Mouse (Mus musculus) liver, postnatal 0 days (tissue): ENCODE data around the gene Prg3. TPM values are rescaled to one million over a fixed set of nuclear protein-coding genes. Genes with fewer than 3 reads are reported as not detected.

ENCODE experiments used
- ATAC-seq: fragments of 200-750 bp; cut with Nextera tagmentation; 2 replicates; pipeline ENCODE4 v1.8.0; 2017; ENCODE audit warnings: mild to moderate bottlenecking, moderate library complexity
- DNase-seq: peaks from one replicate; pipeline ENCODE4 v3.0.0-alpha.2; 2016
- H3K27ac ChIP-seq: fragments of 300-500 bp; sonication (generic); 2 replicates; pipeline ENCODE4 v1.5.1; 2014; ENCODE audit warnings: antibody characterized with exemption, moderate library complexity, mild to moderate bottlenecking, low read depth
- H3K27me3 ChIP-seq: fragments of 300-500 bp; sonication (generic); 2 replicates; pipeline ENCODE4 v1.6.1; 2014; ENCODE audit warnings: low read length, control low read depth, mixed read lengths; ENCODE audit not compliant: insufficient read depth
- H3K36me3 ChIP-seq: fragments of 300-500 bp; sonication (generic); replicated peaks from 2 replicates; pipeline ENCODE4 v1.6.1; 2014; ENCODE audit warnings: mild to moderate bottlenecking, control low read depth, low read length, moderate library complexity, mixed read lengths; ENCODE audit not compliant: insufficient read depth
- H3K4me1 ChIP-seq: fragments of 300-500 bp; sonication (generic); 2 replicates; pipeline ENCODE4 v1.6.1; 2014; ENCODE audit warnings: antibody characterized with exemption, mild to moderate bottlenecking, control low read depth; ENCODE audit not compliant: insufficient read depth
- H3K4me2 ChIP-seq: fragments of 300-500 bp; sonication (generic); 2 replicates; pipeline ENCODE4 v1.6.1; 2014; ENCODE audit warnings: low read depth, mild to moderate bottlenecking, low read length, moderate library complexity, mixed read lengths
- H3K4me3 ChIP-seq: fragments of 300-500 bp; sonication (generic); 2 replicates; pipeline ENCODE4 v1.5.1; 2014; ENCODE audit warnings: low read depth, low read length
- H3K9ac ChIP-seq: fragments of 300-500 bp; sonication (generic); replicated peaks from 2 replicates; pipeline ENCODE4 v1.6.1; 2014; ENCODE audit warnings: mild to moderate bottlenecking, moderate library complexity
- H3K9me3 ChIP-seq: fragments of 300-500 bp; sonication (generic); 2 replicates; pipeline ENCODE4 v1.6.1; 2016; ENCODE audit warnings: mild to moderate bottlenecking, control low read depth, low read length, mixed read lengths
- CTCF ChIP-seq: sonication (generic); IDR thresholded peaks from 2 replicates; pipeline ENCODE4 v1.5.1; 2016; ENCODE audit warnings: antibody characterized with exemption, low read depth
- EP300 ChIP-seq: IDR thresholded peaks from 2 replicates; pipeline ENCODE4 v1.6.1; 2016; ENCODE audit warnings: antibody characterized with exemption, low read depth, mild to moderate bottlenecking
- WGBS: fragments of 180-500 bp; shearing (Covaris S2); extraction: QIAGEN DNeasy Blood & Tissue Kit; methylation state at CpG from one replicate; pipeline ENCODE4 v1.1.7; 2014; ENCODE audit not compliant: insufficient replicate concordance; 5-methylcytosine and 5-hydroxymethylcytosine counted together
- polyA plus RNA-seq: library from polyadenylated mRNA; unstranded; fragments of >200 nt; fragmentation: Nextera tagmentation; extraction: Ambion mirVana; gene quantifications from 2 replicates; pipeline ENCODE4 v1.2.1, GENCODE M21; 2015

Prg3 gene
- 4.0 and 5.1 TPM in 2 replicates for polyA plus RNA-seq

DNA sequence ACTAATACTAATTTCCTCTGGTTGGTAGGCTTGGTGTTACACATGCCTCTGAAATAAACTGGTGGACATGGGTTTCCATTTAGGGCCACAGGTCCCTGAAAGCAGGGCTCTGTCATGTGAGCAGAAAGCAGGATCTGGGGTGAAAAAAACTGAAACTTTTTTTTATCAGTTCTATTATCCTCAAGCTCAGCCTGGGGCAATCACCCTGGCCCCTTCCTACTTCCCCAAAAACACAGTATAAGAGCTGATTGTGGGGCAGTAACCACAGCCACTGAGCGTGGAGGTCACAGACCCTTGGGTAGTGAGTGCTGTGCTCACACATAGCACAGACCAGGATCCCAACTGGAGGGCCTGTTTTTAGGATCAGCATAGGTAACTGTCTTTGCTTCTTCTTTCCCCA is at the start of gene Prg3:
Prg3 (plus strand) TSS at position 286 of the 400 bp plus-strand sequence.
- Histone ChIP-seq H3K4me1 (no peaks in the 10 kb centered on the region; the same call in 1 of the 2 replicates), H3K4me3 (no peak within 1 kb of the TSS), H3K27ac (no peak within 1 kb of the TSS), H3K9ac (no peak within 1 kb of the TSS), H3K4me2 (no peak within 1 kb of the TSS), H3K36me3 (no peaks in the 10 kb centered on the region), H3K27me3 (no peaks in the 10 kb centered on the region), H3K9me3 (no peaks in the 10 kb centered on the region)
- 20% methylated on average over 1 of the region's 1 CpGs for whole genome bisulfite sequencing
- DNase-seq (no peak), ATAC-seq (peak; percentile 57)
- no peak for TF ChIP-seq EP300
- TF ChIP-seq CTCF: no peak

- peak; percentile 71 for DNase-seq
- H3K27ac ChIP-seq: peak overlapping the region; percentile 100
- peak; percentile 98 for TF ChIP-seq EP300
- no peak for TF ChIP-seq CTCF
- peak overlapping the region; percentile 78 for H3K9ac ChIP-seq
- no peaks in the 10 kb centered on the region for H3K9me3 ChIP-seq
- peaks cover 32% of the 10 kb centered on the region for H3K4me1 ChIP-seq
- WGBS: 23% methylated on average over 5 of the region's 5 CpGs
- peak overlapping the region; percentile 70 for H3K4me2 ChIP-seq
- peak overlapping the region; percentile 71 for H3K4me3 ChIP-seq
- ATAC-seq: peak; percentile 91
- H3K27me3 ChIP-seq: no peaks in the 10 kb centered on the region
- peaks cover 36% of the 10 kb centered on the region for H3K36me3 ChIP-seq
These were observed 49.6 kb upstream of the Prg3 start for GRCm38 (mm10) chr2:84938249-84938946.

GRCm38 (mm10) chr2:84939306-84939705 is 48.7 kb upstream of the Prg3 start:
- peaks cover 30% of the 10 kb centered on the region for H3K4me1 ChIP-seq
- H3K36me3 ChIP-seq: peaks cover 43% of the 10 kb centered on the region
- H3K9me3 ChIP-seq: no peaks in the 10 kb centered on the region
- TF ChIP-seq EP300 (0 out of 2 replicates have a peak, but pooled peaks have one; percentile 12), CTCF (0 out of 2 replicates have a peak, but pooled peaks have one; percentile 23)
- DNase-seq: no peak
- peak overlapping the region; percentile 78 for H3K9ac ChIP-seq
- H3K4me3 ChIP-seq: peak overlapping the region; percentile 71
- ATAC-seq: no peak
- H3K27ac ChIP-seq: peak overlapping the region; percentile 100
- 54% methylated on average over 3 of the region's 3 CpGs for WGBS
- peak overlapping the region; percentile 70 for H3K4me2 ChIP-seq
- no peaks in the 10 kb centered on the region for H3K27me3 ChIP-seq

GRCm38 (mm10) chr2:84939711-84940110 is 48.3 kb upstream of the Prg3 start:
- peaks cover 47% of the 10 kb centered on the region for H3K36me3 ChIP-seq
- peak overlapping the region; percentile 70 for H3K4me2 ChIP-seq
- ATAC-seq (0 out of 2 replicates have a peak, but pooled peaks have one; percentile 1), DNase-seq (peak; percentile 37)
- 69% methylated on average over 6 of the region's 6 CpGs for whole genome bisulfite sequencing
- H3K27ac ChIP-seq: peak overlapping the region; percentile 100
- no peaks in the 10 kb centered on the region for H3K9me3 ChIP-seq
- TF ChIP-seq EP300 (0 out of 2 replicates have a peak, but pooled peaks have one; percentile 11), CTCF (no peak)
- H3K9ac ChIP-seq: peak overlapping the region; percentile 78; the same call in 1 of the 2 replicates
- H3K4me3 ChIP-seq: peak overlapping the region; percentile 71
- peaks cover 26% of the 10 kb centered on the region for H3K4me1 ChIP-seq
- no peaks in the 10 kb centered on the region for H3K27me3 ChIP-seq

- ATAC-seq (no peak), DNase-seq (no peak)
- H3K36me3 ChIP-seq: peaks cover 63% of the 10 kb centered on the region
- WGBS: 54% methylated on average over 2 of the region's 2 CpGs
- no peak overlapping the region for H3K27ac ChIP-seq
- H3K9ac ChIP-seq: no peak overlapping the region
- no peaks in the 10 kb centered on the region for H3K27me3 ChIP-seq
- H3K9me3 ChIP-seq: no peaks in the 10 kb centered on the region
- H3K4me2 ChIP-seq: 0 out of 2 replicates have a peak overlapping the region, but pooled peaks have one; percentile 70
- TF ChIP-seq EP300 (no peak), CTCF (no peak)
- H3K4me3 ChIP-seq: no peak overlapping the region
- peaks cover 25% of the 10 kb centered on the region for H3K4me1 ChIP-seq
These were observed 46.7 kb upstream of the Prg3 start for GRCm38 (mm10) chr2:84941332-84941731.

DNA sequence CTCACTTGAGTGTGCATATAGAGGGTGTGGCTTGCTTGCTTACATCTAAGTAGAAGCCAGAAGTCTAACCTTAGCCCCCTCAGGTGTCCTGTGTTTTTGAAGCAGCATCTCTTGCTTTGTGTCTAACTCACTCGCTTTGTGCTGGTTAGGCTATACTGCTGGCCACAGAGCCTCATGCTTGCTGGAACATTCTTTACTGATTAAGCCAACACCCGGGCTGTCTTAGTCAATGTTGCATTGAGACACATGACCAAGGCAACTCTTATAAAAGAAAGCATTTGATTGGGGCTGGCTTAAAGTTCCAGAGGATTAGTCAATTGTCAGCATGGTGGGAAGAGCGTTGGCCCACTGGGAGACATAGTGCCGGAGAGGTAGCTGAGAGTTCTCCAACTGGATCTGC is 46.2 kb upstream of the Prg3 start:
- DNase-seq (no peak), ATAC-seq (no peak)
- 0 out of 2 replicates have a peak overlapping the region, but pooled peaks have one; percentile 1 for H3K27ac ChIP-seq
- H3K4me1 ChIP-seq: peaks cover 25% of the 10 kb centered on the region
- peaks cover 67% of the 10 kb centered on the region for H3K36me3 ChIP-seq
- H3K4me3 ChIP-seq: no peak overlapping the region
- no peak overlapping the region for H3K4me2 ChIP-seq
- WGBS: 95% methylated on average over 4 of the region's 4 CpGs
- no peak overlapping the region for H3K9ac ChIP-seq
- no peaks in the 10 kb centered on the region for H3K9me3 ChIP-seq
- no peaks in the 10 kb centered on the region for H3K27me3 ChIP-seq
- TF ChIP-seq CTCF: no peak
- TF ChIP-seq EP300: no peak
